Mouse (Mus musculus) lung, embryonic 16.5 days (tissue): ENCODE measurements around the gene Apol6. TPM values are rescaled to one million over a fixed set of nuclear protein-coding genes. Genes with fewer than 3 reads are reported as not detected.

ENCODE experiments used
- ATAC-seq: fragments of 200-750 bp; cut with Nextera tagmentation; 2 replicates; pipeline ENCODE4 v1.8.0; 2017; ENCODE audit warnings: low read depth, mild to moderate bottlenecking, moderate library complexity
- H3K27ac ChIP-seq: fragments of 300-500 bp; sonication (generic); 2 replicates; pipeline ENCODE4 v1.5.1; 2014; ENCODE audit warnings: mild to moderate bottlenecking, control low read depth, low read length
- H3K27me3 ChIP-seq: fragments of 300-500 bp; sonication (generic); 2 replicates; pipeline ENCODE4 v1.6.1; 2014; ENCODE audit warnings: low read depth, low read length, mixed read lengths; ENCODE audit not compliant: control insufficient read depth, insufficient read depth
- H3K36me3 ChIP-seq: fragments of 300-500 bp; sonication (generic); 2 replicates; pipeline ENCODE4 v1.6.1; 2014; ENCODE audit warnings: low read length; ENCODE audit not compliant: control insufficient read depth, insufficient read depth
- H3K4me1 ChIP-seq: fragments of 300-500 bp; sonication (generic); replicated peaks from 2 replicates; pipeline ENCODE4 v1.6.1; 2014; ENCODE audit warnings: low read length, mixed read lengths; ENCODE audit not compliant: control insufficient read depth, insufficient read depth
- H3K4me2 ChIP-seq: fragments of 300-500 bp; sonication (generic); 2 replicates; pipeline ENCODE4 v1.6.1; 2014; ENCODE audit warnings: low read depth, low read length, control low read depth
- H3K4me3 ChIP-seq: fragments of 300-500 bp; sonication (generic); 2 replicates; pipeline ENCODE4 v1.5.1; 2014; ENCODE audit warnings: mild to moderate bottlenecking, low read length, control low read depth
- H3K9ac ChIP-seq: fragments of 300-500 bp; sonication (generic); 2 replicates; pipeline ENCODE4 v1.6.1; 2014; ENCODE audit warnings: low read length, control low read depth
- H3K9me3 ChIP-seq: fragments of 300-500 bp; sonication (generic); 2 replicates; pipeline ENCODE4 v1.6.1; 2016; ENCODE audit warnings: low read length; ENCODE audit not compliant: control insufficient read depth
- WGBS: fragments of 180-500 bp; shearing (Covaris S2); extraction: QIAGEN DNeasy Blood & Tissue Kit; methylation state at CpG from one replicate; pipeline ENCODE4 v1.1.7; 2014; 5-methylcytosine and 5-hydroxymethylcytosine counted together
- polyA plus RNA-seq: library from polyadenylated mRNA; unstranded; fragments of >200 nt; fragmentation: Nextera tagmentation; extraction: Ambion mirVana; gene quantifications from 2 replicates; pipeline ENCODE4 v1.2.1, GENCODE M21; 2015

The Apol6 gene
- polyA plus RNA-seq, 1 experiment from 2014 or later = 0.06 TPM

GRCm38 (mm10) chr15:77025884-77026583 lies 18.5 kb upstream of the Apol6 start:
- no peak for ATAC-seq
- Histone ChIP-seq H3K36me3 (no peaks in the 10 kb centered on the region), H3K27me3 (no peaks in the 10 kb centered on the region), H3K4me2 (no peak overlapping the region), H3K4me3 (no peak overlapping the region), H3K9me3 (no peaks in the 10 kb centered on the region), H3K4me1 (peaks cover 3% of the 10 kb centered on the region; the same call in 1 of the 2 replicates), H3K9ac (no peak overlapping the region), H3K27ac (no peak overlapping the region)
- 65% methylated on average over 5 of the region's 5 CpGs for WGBS

DNA sequence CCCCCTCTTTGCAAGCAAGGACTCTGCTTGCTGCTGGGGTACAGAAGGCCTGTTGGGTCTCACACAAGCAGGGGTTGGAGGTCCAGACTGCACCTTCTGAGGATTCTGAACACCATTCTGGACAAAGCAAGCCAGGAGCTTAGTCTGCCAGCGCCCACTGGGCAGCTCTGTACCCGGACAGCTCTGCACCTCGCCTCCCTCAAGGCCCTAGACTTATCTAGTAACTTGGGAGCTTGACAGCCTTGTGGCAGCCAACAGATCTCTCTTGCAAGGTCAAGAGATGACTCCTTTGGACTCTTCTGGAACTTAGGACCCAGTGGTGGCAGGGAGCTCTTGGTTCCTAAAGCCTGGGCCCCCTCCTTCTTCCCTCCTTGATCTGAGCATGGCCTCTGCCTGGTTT lies 17.4 kb upstream of the Apol6 start:
- no peaks in the 10 kb centered on the region for H3K9me3 ChIP-seq

DNA sequence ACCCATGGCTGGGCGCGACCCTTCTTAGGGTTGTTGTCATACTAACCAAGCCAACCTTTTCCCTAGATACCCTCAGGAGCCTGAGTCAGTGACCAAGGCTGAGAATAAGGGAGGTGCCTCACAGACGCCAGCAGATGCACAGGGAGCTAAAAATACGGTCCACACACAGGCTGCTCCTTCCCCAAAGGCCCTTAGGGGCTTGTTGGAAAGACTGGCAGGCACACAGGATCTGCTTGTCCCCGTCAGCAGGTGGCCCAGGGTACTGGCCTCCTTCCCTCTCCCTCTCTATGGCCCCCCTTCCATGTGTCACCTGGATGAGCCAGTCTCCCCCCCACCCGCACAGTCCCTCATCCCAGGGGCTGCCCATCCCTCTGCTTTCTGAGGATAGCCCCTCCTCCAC lies 16.9 kb upstream of the Apol6 start:
- WGBS = 79% methylated on average over 6 of the region's 6 CpGs
- ATAC-seq = no peak
- H3K27ac ChIP-seq = no peak overlapping the region

More for the DNA sequence above, 17.4 kb upstream of the Apol6 start:
- Histone ChIP-seq H3K4me2 (no peak overlapping the region), H3K27ac (no peak overlapping the region), H3K36me3 (no peaks in the 10 kb centered on the region), H3K9ac (no peak overlapping the region), H3K27me3 (no peaks in the 10 kb centered on the region), H3K4me3 (no peak overlapping the region), H3K4me1 (peaks cover 3% of the 10 kb centered on the region; the same call in 1 of the 2 replicates)
- no peak for ATAC-seq
- WGBS = 83% methylated on average over 3 of the region's 3 CpGs

DNA sequence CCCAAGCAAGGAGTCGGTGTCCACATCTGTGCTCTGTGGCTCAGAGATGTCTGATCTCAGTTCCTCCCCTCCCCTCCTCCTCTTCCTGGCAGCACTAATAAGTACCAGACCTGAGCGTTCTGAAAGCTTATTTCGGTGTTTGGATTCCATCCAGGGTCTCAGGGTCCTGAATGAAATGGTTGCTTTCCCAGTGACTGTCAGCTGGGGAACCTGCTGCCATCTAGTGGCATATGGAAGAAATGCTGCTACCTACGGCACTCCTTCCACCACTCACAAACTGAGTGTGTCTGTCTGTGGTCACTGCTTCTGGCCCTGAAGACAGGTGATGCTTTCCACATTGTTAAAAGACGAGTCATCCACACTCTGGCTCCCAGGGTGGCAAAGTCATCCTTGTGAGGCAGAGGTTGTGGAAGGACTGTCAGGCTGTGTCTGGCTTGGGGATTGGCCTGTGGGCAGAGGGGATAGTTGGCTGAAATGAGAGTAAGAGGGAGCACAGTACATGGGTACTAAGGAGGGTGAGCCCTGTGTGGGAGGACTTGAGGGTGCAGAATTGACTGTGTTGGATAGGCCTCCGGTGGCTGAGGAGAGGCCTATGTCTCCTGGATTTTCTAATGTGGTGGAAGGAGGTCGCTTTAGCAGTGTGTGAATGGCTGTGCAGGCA lies 15.1 kb upstream of the Apol6 start:
- H3K9ac ChIP-seq = peak overlapping the region; percentile 39; the same call in 1 of the 2 replicates
- H3K36me3 ChIP-seq = no peaks in the 10 kb centered on the region
- no peak overlapping the region for H3K27ac ChIP-seq
- no peaks in the 10 kb centered on the region for H3K27me3 ChIP-seq
- 0 out of 2 replicates have a peak overlapping the region, but pooled peaks have one; percentile 12 for H3K4me3 ChIP-seq
- H3K4me2 ChIP-seq = 0 out of 2 replicates have a peak overlapping the region, but pooled peaks have one; percentile 34
- 30% methylated on average over 7 of the region's 7 CpGs for WGBS
- H3K4me1 ChIP-seq = peaks cover 3% of the 10 kb centered on the region; the same call in 1 of the 2 replicates
- H3K9me3 ChIP-seq = no peaks in the 10 kb centered on the region
- ATAC-seq = peak; percentile 63

More for the DNA sequence above, 16.9 kb upstream of the Apol6 start:
- H3K9me3 ChIP-seq = no peaks in the 10 kb centered on the region
- no peaks in the 10 kb centered on the region for H3K27me3 ChIP-seq
- no peak overlapping the region for H3K9ac ChIP-seq
- no peak overlapping the region for H3K4me3 ChIP-seq
- H3K4me2 ChIP-seq = no peak overlapping the region
- no peaks in the 10 kb centered on the region for H3K36me3 ChIP-seq
- peaks cover 3% of the 10 kb centered on the region; the same call in 1 of the 2 replicates for H3K4me1 ChIP-seq

GRCm38 (mm10) chr15:77031271-77031670 lies 13.3 kb upstream of the Apol6 start:
- no peak overlapping the region for H3K9ac ChIP-seq
- ATAC-seq = no peak
- no peaks in the 10 kb centered on the region for H3K27me3 ChIP-seq
- H3K36me3 ChIP-seq = no peaks in the 10 kb centered on the region
- WGBS = 60% methylated on average over 3 of the region's 3 CpGs
- H3K27ac ChIP-seq = no peak overlapping the region
- no peaks in the 10 kb centered on the region for H3K9me3 ChIP-seq
- peaks cover 9% of the 10 kb centered on the region for H3K4me1 ChIP-seq
- H3K4me2 ChIP-seq = no peak overlapping the region
- H3K4me3 ChIP-seq = no peak overlapping the region

- no peaks in the 10 kb centered on the region for H3K36me3 ChIP-seq
- no peak overlapping the region for H3K27ac ChIP-seq
- no peak overlapping the region; the same call in 1 of the 2 replicates for H3K9ac ChIP-seq
- ATAC-seq = no peak
- no peaks in the 10 kb centered on the region for H3K27me3 ChIP-seq
- peaks cover 26% of the 10 kb centered on the region for H3K4me1 ChIP-seq
- H3K4me3 ChIP-seq = no peak overlapping the region
- no peak overlapping the region for H3K4me2 ChIP-seq
- WGBS = 78% methylated on average over 6 of the region's 6 CpGs
- no peaks in the 10 kb centered on the region for H3K9me3 ChIP-seq
These were observed 10.0 kb upstream of the Apol6 start for GRCm38 (mm10) chr15:77034526-77034925.

DNA sequence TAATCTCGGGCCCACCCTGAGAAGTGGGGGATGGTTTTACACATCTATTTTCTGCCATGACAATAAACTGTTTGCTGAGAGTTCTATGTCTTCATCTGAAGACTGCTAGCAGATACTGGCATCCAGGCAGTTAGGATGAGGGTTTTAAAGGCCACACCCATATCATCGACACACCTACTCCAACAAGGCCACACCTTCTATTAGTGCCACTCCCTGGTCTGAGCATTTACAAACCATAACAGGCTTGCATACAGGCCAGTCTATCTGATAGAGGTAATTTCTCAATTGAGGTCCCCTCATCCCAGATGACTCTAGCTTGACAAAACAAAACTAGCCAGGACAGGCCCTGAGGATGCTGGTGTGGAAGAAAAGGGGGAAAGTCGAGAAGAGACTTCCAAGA lies 8.9 kb upstream of the Apol6 start:
- H3K27me3 ChIP-seq = no peaks in the 10 kb centered on the region
- peaks cover 26% of the 10 kb centered on the region for H3K4me1 ChIP-seq
- H3K36me3 ChIP-seq = no peaks in the 10 kb centered on the region
- no peaks in the 10 kb centered on the region for H3K9me3 ChIP-seq
- no peak overlapping the region for H3K4me2 ChIP-seq
- no peak overlapping the region for H3K4me3 ChIP-seq
- 75% methylated on average over 3 of the region's 3 CpGs for WGBS
- 0 out of 2 replicates have a peak overlapping the region, but pooled peaks have one; percentile 9 for H3K9ac ChIP-seq
- ATAC-seq = no peak
- peak overlapping the region; percentile 99 for H3K27ac ChIP-seq

DNA sequence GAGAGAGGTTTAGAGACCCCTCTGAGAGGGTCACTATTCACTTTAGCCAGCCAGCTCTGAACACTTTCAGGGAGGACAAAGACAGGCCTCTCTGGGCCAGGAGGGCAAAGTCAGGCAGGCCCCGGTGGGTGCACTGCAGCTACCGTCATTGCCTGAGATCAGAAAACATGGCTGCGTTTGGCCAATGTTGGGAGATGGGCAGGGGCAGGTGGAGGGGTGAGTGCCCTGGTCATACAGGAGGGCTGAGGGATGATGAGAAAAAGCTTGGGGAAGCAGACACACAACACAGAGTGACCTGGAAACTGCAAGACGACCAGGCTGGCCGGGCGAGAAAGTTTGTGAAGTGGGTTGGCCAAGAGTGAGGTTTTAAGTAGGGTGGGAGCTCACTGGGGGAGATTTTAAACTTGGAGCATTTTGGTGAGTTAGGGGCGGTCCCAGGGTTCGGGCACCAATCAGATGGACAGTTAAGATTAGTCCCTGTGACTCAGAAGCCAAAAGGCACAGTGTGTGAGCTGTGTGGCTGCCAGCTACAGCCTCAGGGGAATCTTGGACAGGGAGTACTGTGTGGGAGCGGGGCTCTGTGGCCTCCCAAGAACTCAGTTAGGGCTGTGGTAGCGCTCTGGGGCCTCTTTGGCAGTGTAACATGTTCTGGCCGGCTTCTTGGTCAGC lies 8.1 kb upstream of the Apol6 start:
- peaks cover 26% of the 10 kb centered on the region for H3K4me1 ChIP-seq
- H3K27me3 ChIP-seq = no peaks in the 10 kb centered on the region
- WGBS = 46% methylated on average over 11 of the region's 11 CpGs
- ATAC-seq = peak; percentile 86
- H3K9ac ChIP-seq = peak overlapping the region; percentile 64
- no peak overlapping the region for H3K4me3 ChIP-seq
- H3K36me3 ChIP-seq = no peaks in the 10 kb centered on the region
- no peaks in the 10 kb centered on the region for H3K9me3 ChIP-seq
- H3K27ac ChIP-seq = peak overlapping the region; percentile 99
- H3K4me2 ChIP-seq = no peak overlapping the region

- H3K4me2 ChIP-seq = peak overlapping the region; percentile 9; the same call in 1 of the 2 replicates
- H3K4me3 ChIP-seq = no peak overlapping the region
- no peaks in the 10 kb centered on the region for H3K27me3 ChIP-seq
- peak; percentile 49 for ATAC-seq
- no peaks in the 10 kb centered on the region for H3K36me3 ChIP-seq
- peaks cover 26% of the 10 kb centered on the region for H3K4me1 ChIP-seq
- 7% methylated on average over 2 of the region's 2 CpGs for WGBS
- no peaks in the 10 kb centered on the region for H3K9me3 ChIP-seq
- peak overlapping the region; percentile 99 for H3K27ac ChIP-seq
- peak overlapping the region; percentile 64 for H3K9ac ChIP-seq
These were observed 7.6 kb upstream of the Apol6 start for GRCm38 (mm10) chr15:77036989-77037277.
